Mouse (Mus musculus): Measurements from ENCODE around the gene Rps12-ps3. TPM values are rescaled to one million over a fixed set of nuclear protein-coding genes. Genes with fewer than 3 reads are reported as not detected.

Gene Rps12-ps3
- polyA plus RNA-seq (2016; fragmentation: Nextera tagmentation; extraction: Ambion mirVana): 8.7 and 15.2 TPM in 2 replicates

GRCm38 (mm10) chr19:59321990-59322389, at the start of gene Rps12-ps3:
Rps12-ps3 (plus strand) TSS chr19:59322290.
- H3K4me2 ChIP-seq: no peak within 1 kb of the TSS
- 86% methylated on average over 14 of the region's 14 CpGs for WGBS (ENCODE audit: insufficient replicate concordance)
- no peak within 1 kb of the TSS for H3K27ac ChIP-seq
- H3K27me3 ChIP-seq (replicated peaks): no peaks in the 10 kb centered on the region
- no peaks in the 10 kb centered on the region for H3K9me3 ChIP-seq (replicated peaks)
- H3K4me3 ChIP-seq: no peak within 1 kb of the TSS
- H3K36me3 ChIP-seq: peaks cover 49% of the 10 kb centered on the region
- H3K4me1 ChIP-seq: peaks cover 14% of the 10 kb centered on the region; the same call in 1 of the 2 replicates
- no peak within 1 kb of the TSS for H3K9ac ChIP-seq
- ATAC-seq: no peak

GRCm38 (mm10) chr19:59273190-59273589, 48.9 kb upstream of the Rps12-ps3 start:
- H3K27ac ChIP-seq: no peak overlapping the region
- no peaks in the 10 kb centered on the region for H3K36me3 ChIP-seq
- H3K4me3 ChIP-seq: no peak overlapping the region
- H3K9me3 ChIP-seq (replicated peaks): no peaks in the 10 kb centered on the region
- no peaks in the 10 kb centered on the region for H3K27me3 ChIP-seq (replicated peaks)
- no peak overlapping the region for H3K9ac ChIP-seq
- H3K4me1 ChIP-seq: no peaks in the 10 kb centered on the region
- no peak overlapping the region for H3K4me2 ChIP-seq
- no peak for ATAC-seq
- WGBS (ENCODE audit: insufficient replicate concordance): 62% methylated on average over 7 of the region's 7 CpGs

- no peaks in the 10 kb centered on the region for H3K9me3 ChIP-seq (replicated peaks)
- H3K27ac ChIP-seq: no peak overlapping the region
- no peaks in the 10 kb centered on the region for H3K4me1 ChIP-seq
- no peak overlapping the region for H3K4me3 ChIP-seq
- no peaks in the 10 kb centered on the region for H3K27me3 ChIP-seq (replicated peaks)
- H3K9ac ChIP-seq: no peak overlapping the region
- H3K4me2 ChIP-seq: no peak overlapping the region
- no peak for ATAC-seq
- WGBS (ENCODE audit: insufficient replicate concordance): 82% methylated on average over 7 of the region's 7 CpGs
- 0 out of 2 replicates have a peak, but pooled peaks cover 5% of the 10 kb centered on the region for H3K36me3 ChIP-seq
Observed at GRCm38 (mm10) chr19:59276354-59276753, 45.7 kb upstream of the Rps12-ps3 start.

- Histone ChIP-seq H3K4me3 (no peak overlapping the region), H3K4me1 (no peaks in the 10 kb centered on the region), H3K4me2 (no peak overlapping the region), H3K27ac (no peak overlapping the region), H3K9ac (no peak overlapping the region), H3K27me3 (replicated peaks) (no peaks in the 10 kb centered on the region), H3K9me3 (replicated peaks) (no peaks in the 10 kb centered on the region), H3K36me3 (0 out of 2 replicates have a peak, but pooled peaks cover 9% of the 10 kb centered on the region)
- ATAC-seq: no peak
Observed at GRCm38 (mm10) chr19:59280841-59281240, 41.2 kb upstream of the Rps12-ps3 start.

GRCm38 (mm10) chr19:59282001-59282400, 40.1 kb upstream of the Rps12-ps3 start:
- no peak overlapping the region for H3K27ac ChIP-seq
- H3K4me2 ChIP-seq: no peak overlapping the region
- no peaks in the 10 kb centered on the region for H3K4me1 ChIP-seq
- 81% methylated on average over 3 of the region's 3 CpGs for WGBS (ENCODE audit: insufficient replicate concordance)
- H3K4me3 ChIP-seq: no peak overlapping the region
- ATAC-seq: no peak
- H3K36me3 ChIP-seq: peaks cover 13% of the 10 kb centered on the region; the same call in 1 of the 2 replicates
- no peak overlapping the region for H3K9ac ChIP-seq
- H3K9me3 ChIP-seq (replicated peaks): no peaks in the 10 kb centered on the region
- H3K27me3 ChIP-seq (replicated peaks): no peaks in the 10 kb centered on the region

- ATAC-seq: no peak
- no peak overlapping the region for H3K4me2 ChIP-seq
- no peak overlapping the region for H3K27ac ChIP-seq
- no peak overlapping the region for H3K9ac ChIP-seq
- peaks cover 9% of the 10 kb centered on the region; the same call in 1 of the 2 replicates for H3K4me1 ChIP-seq
- no peaks in the 10 kb centered on the region for H3K9me3 ChIP-seq (replicated peaks)
- no peaks in the 10 kb centered on the region for H3K27me3 ChIP-seq (replicated peaks)
- no peak overlapping the region for H3K4me3 ChIP-seq
- H3K36me3 ChIP-seq: peaks cover 5% of the 10 kb centered on the region; the same call in 1 of the 2 replicates
Observed at GRCm38 (mm10) chr19:59289042-59289441, 33.0 kb upstream of the Rps12-ps3 start.

GRCm38 (mm10) chr19:59289811-59290210, 32.3 kb upstream of the Rps12-ps3 start:
- Histone ChIP-seq H3K4me2 (no peak overlapping the region), H3K36me3 (peaks cover 5% of the 10 kb centered on the region; the same call in 1 of the 2 replicates), H3K4me3 (no peak overlapping the region), H3K9ac (no peak overlapping the region), H3K27me3 (replicated peaks) (no peaks in the 10 kb centered on the region), H3K9me3 (replicated peaks) (no peaks in the 10 kb centered on the region), H3K4me1 (peaks cover 9% of the 10 kb centered on the region; the same call in 1 of the 2 replicates), H3K27ac (no peak overlapping the region)
- ATAC-seq: no peak
- WGBS (ENCODE audit: insufficient replicate concordance): 88% methylated on average over 6 of the region's 6 CpGs

GRCm38 (mm10) chr19:59292183-59292839, 29.8 kb upstream of the Rps12-ps3 start:
- Histone ChIP-seq H3K9me3 (replicated peaks) (no peaks in the 10 kb centered on the region), H3K4me3 (no peak overlapping the region)
- WGBS (ENCODE audit: insufficient replicate concordance): 72% methylated on average over 5 of the region's 5 CpGs

GRCm38 (mm10) chr19:59315308-59315707, 6.8 kb upstream of the Rps12-ps3 start:
- Histone ChIP-seq H3K4me3 (no peak overlapping the region), H3K36me3 (peaks cover 41% of the 10 kb centered on the region), H3K27me3 (replicated peaks) (no peaks in the 10 kb centered on the region), H3K4me1 (no peaks in the 10 kb centered on the region), H3K9me3 (replicated peaks) (no peaks in the 10 kb centered on the region), H3K9ac (no peak overlapping the region), H3K27ac (no peak overlapping the region), H3K4me2 (no peak overlapping the region)
- ATAC-seq: no peak

More at GRCm38 (mm10) chr19:59292183-59292839, 29.8 kb upstream of the Rps12-ps3 start:
- H3K27me3 ChIP-seq (replicated peaks): no peaks in the 10 kb centered on the region
- peaks cover 9% of the 10 kb centered on the region; the same call in 1 of the 2 replicates for H3K4me1 ChIP-seq
- no peak overlapping the region for H3K27ac ChIP-seq
- peak; percentile 46; the same call in 1 of the 2 replicates for ATAC-seq
- H3K4me2 ChIP-seq: no peak overlapping the region
- H3K36me3 ChIP-seq: peaks cover 13% of the 10 kb centered on the region
- no peak overlapping the region for H3K9ac ChIP-seq

GRCm38 (mm10) chr19:59316571-59316970, 5.5 kb upstream of the Rps12-ps3 start:
- Histone ChIP-seq H3K27me3 (replicated peaks) (no peaks in the 10 kb centered on the region), H3K4me3 (no peak overlapping the region), H3K27ac (no peak overlapping the region), H3K9ac (no peak overlapping the region), H3K4me2 (no peak overlapping the region), H3K4me1 (no peaks in the 10 kb centered on the region), H3K9me3 (replicated peaks) (no peaks in the 10 kb centered on the region), H3K36me3 (peaks cover 44% of the 10 kb centered on the region)
- ATAC-seq: no peak

- ATAC-seq: peak; percentile 88
Observed at GRCm38 (mm10) chr19:59330816-59331225, 8.7 kb downstream of the Rps12-ps3 start.

GRCm38 (mm10) chr19:59336655-59337054, 14.6 kb downstream of the Rps12-ps3 start:
- Histone ChIP-seq H3K4me3 (no peak overlapping the region), H3K4me1 (peaks cover 75% of the 10 kb centered on the region), H3K9me3 (replicated peaks) (no peaks in the 10 kb centered on the region), H3K27ac (no peak overlapping the region), H3K36me3 (peaks cover 23% of the 10 kb centered on the region), H3K27me3 (replicated peaks) (no peaks in the 10 kb centered on the region), H3K4me2 (no peak overlapping the region), H3K9ac (no peak overlapping the region)
- 100% methylated on average over 1 of the region's 1 CpGs for WGBS (ENCODE audit: insufficient replicate concordance)
- ATAC-seq: no peak

More at GRCm38 (mm10) chr19:59330816-59331225, 8.7 kb downstream of the Rps12-ps3 start:
- H3K9me3 ChIP-seq (replicated peaks): no peaks in the 10 kb centered on the region
- no peak overlapping the region for H3K4me3 ChIP-seq
- no peak overlapping the region for H3K9ac ChIP-seq
- peaks cover 52% of the 10 kb centered on the region for H3K4me1 ChIP-seq
- H3K36me3 ChIP-seq: peaks cover 20% of the 10 kb centered on the region
- no peaks in the 10 kb centered on the region for H3K27me3 ChIP-seq (replicated peaks)
- H3K4me2 ChIP-seq: peak overlapping the region; percentile 41
- H3K27ac ChIP-seq: no peak overlapping the region

All from liver, embryonic 12.5 days (tissue).